Mouse (Mus musculus) kidney, postnatal 10 days (tissue): Measurements from ENCODE around the gene Olig3.

Experiments
- DNase-seq: peaks from one replicate; pipeline ENCODE4 v3.0.0; 2021; ENCODE audit warnings: mixed read lengths

Olig3 gene

GRCm38 (mm10) chr10:19356071-19356583 is at the start of gene Olig3:
Olig3 (plus strand) TSS chr10:19356533.
- no peak for DNase-seq

- DNase-seq, result no peak
Measured at GRCm38 (mm10) chr10:19309681-19310395, 46.5 kb upstream of the Olig3 start.

DNA sequence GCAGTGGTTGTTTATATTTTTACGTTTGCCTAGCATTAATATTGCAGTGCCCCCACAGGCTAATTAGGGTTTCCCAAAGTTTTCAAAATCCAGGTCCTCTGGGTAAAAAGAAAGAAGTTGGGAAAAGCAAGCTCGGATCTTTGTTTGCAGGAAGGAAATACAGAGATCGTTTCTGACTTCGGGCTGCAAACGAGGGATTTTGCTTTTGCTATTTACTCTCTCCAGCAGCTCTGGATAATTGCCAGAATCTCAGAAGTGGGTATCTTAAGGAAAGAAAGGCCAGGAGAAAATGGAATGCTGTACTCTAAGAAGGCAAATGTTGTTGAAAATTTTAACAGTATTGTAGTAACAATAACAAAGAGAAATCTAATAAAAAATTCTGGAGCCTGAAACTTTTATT is 45.9 kb upstream of the Olig3 start:
- DNase-seq, result no peak

DNA sequence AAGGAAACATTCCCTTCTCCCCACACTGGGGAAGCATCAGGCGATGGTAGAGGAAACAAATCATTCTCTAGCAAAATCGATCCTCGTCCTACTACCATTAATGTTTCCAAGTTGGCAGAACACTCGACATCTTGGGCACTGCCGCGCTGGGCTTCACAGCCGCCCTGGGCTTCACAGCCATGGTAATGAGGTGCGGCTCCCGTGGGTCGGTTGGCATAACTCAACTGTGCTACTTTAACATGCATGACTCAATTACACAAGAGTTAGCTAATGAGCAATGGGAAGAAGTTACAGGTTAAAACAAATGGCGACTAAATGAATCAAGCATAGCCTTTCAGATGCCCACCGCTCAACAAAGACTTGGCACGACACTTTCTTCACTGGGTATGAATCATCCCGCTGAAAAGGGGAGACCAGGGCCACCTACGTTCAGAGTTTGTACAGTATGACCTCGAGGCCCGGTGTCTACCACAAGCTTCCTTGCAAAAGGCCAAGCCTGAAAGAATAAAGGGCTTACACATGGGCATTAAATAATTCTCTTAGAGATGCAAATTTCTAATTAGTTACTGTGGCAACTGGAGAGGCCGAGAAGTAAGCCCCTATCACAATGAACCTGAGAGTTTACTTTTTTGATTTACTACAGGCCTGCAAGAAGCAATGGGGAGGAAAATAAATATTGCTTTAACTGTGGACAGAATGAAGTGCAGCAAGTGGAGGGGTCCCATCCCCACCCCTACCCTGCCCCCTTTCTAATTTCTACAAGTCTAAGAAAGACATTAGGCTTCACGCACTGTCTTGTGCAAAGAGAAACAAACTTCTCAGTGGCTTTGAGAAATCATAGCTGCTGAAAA is 38.1 kb upstream of the Olig3 start:
- no peak for DNase-seq

DNA sequence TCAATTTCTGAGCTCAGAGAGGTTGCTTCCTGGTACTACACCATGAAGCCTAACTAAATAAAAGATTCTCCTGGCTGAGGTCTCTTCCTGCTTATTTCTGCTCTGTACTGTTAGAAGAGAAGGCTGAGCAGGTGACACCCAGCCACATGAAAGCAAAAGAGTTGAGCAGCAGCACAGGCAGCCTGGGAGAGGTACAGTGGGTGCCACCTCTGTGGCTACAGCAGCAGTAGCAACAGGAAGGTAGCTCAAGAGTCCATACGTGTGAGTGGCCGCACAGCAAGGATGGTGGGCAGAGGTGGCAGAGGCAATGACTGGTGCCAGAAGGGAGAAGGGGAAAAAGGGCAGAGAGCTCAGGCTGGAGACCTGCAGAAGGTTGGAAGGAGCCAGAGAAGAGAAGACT is 34.6 kb upstream of the Olig3 start:
- no peak for DNase-seq

- DNase-seq, result no peak
Measured at GRCm38 (mm10) chr10:19329191-19329777, 27.0 kb upstream of the Olig3 start.

DNA sequence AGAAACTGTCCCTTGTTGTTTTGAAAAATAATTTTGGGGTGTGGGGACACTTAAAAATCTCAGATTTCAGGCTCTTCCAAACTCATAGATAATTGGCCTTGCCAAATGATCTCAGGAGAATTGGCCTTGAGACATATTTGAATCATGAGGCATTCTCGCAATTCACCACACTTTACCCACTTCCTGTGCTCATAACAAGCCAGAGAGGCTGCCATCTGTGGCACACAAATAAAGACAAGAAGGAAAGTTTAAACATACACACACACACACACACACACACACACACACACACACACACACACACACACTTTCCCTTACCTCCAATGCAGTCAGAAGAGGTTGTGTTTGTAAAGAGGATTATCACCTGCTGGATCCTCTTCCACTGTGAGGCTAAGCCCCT is 22.9 kb upstream of the Olig3 start:
- DNase-seq, result no peak

DNA sequence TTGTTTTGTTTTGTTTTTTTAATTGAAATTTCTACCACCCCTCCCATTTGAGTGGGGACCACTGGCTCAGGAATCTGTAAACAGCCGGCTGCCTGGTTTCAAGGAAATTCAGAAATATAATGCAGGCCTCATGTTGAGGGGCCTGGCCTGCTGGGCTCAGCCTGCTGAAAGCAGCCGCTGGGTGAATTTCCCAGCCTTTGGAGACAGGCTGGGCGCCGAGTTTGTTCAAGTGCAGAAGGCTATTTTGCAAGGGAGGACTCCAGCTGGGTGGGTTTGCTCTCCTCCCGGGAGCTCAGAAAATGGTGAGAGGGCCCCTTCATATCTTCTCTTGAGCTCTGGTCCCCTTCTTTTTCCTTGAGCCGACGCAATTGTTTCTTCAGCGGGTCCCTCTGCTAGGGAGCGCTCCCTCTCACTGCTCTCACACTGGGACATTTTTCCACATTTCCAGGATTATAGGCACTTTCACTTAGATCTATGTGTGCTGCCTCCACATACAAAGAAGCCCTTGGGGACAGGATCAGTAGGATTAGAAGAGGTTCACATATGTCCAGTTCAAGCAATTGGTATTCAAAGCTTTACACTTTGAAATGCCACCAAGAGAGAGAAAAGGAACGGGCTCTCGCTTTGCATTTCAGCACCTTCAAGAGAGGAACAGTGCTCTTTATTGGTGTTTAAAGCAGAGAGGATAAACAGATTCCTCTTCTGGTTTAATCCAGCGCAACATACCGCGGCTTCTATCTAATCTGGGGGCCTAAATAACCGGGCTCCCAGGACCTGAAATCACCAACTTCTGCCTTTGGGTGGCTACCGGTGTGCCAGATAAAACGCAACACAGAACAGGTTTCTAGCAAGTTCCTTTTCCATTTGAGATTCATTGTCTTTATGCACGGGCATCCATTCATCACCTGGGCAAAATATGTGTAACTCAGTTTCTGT is 17.4 kb upstream of the Olig3 start:
- no peak for DNase-seq

- DNase-seq, result no peak
Measured at GRCm38 (mm10) chr10:19344039-19344438, 12.3 kb upstream of the Olig3 start.

- DNase-seq, result no peak
Measured at GRCm38 (mm10) chr10:19349326-19349725, 7.0 kb upstream of the Olig3 start.

- no peak for DNase-seq
Measured at GRCm38 (mm10) chr10:19352006-19352877, 4.1 kb upstream of the Olig3 start.

- no peak for DNase-seq
Measured at GRCm38 (mm10) chr10:19352878-19353301, 3.4 kb upstream of the Olig3 start.

DNA sequence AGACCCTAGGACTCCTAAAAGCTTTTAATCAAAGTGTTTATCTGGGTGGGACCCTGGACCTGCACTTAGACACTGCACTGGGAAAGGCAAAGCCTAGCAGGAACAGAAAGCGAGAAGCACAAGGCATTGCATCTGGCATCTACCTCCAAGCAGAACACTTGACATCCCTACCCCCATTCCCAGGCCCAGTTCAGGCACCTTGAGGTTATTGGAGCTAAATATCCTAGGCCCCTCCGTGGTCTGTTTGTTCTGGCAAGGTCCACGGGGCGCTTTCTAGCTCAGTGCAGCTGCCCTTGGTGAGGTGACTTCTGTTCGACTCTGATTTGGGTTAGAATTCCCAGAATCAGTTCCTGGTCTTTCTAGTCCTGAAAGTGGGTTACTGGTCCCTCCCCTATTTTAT is 2.7 kb upstream of the Olig3 start:
- no peak for DNase-seq

- no peak for DNase-seq
Measured at GRCm38 (mm10) chr10:19354146-19354545, 2.2 kb upstream of the Olig3 start.

GRCm38 (mm10) chr10:19355076-19355475 is 1.3 kb upstream of the Olig3 start:
- DNase-seq, result no peak

DNA sequence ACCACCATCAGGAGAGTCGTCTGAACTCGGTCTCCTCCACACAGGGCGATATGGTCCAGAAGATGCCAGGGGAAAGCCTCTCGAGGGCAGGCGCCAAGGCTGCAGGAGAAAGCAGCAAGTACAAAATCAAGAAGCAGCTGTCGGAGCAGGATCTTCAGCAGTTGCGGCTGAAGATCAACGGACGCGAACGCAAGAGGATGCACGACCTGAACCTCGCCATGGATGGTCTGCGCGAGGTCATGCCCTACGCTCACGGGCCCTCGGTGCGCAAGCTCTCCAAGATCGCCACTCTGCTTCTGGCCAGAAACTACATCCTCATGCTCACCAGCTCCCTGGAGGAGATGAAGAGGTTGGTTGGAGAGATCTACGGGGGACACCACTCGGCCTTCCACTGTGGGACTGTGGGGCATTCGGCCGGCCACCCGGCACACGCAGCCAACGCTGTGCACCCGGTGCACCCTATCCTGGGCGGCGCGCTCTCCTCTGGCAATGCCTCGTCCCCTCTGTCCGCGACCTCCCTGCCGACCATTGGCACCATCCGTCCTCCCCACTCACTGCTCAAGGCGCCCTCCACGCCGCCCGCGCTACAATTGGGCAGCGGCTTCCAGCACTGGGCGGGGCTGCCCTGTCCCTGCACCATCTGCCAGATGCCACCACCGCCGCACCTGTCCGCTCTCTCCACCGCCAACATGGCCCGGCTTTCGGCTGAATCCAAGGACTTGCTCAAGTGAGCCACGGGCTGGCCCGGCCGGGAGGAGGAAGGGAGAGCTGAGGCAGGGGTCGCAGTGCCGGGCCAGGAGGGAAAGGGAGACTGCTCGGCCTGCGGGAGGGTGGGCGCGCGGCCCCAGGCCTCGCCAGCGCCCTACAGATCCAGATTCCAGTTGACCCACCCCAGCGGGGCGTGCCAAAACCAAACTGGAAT is 648 bp downstream of the Olig3 start:
- DNase-seq, result no peak

- no peak for DNase-seq
Measured at GRCm38 (mm10) chr10:19357848-19358247, 1.5 kb downstream of the Olig3 start.

- no peak for DNase-seq
Measured at GRCm38 (mm10) chr10:19360446-19361300, 4.3 kb downstream of the Olig3 start.
